Comparison of ENCODE assay signal across 8 mouse cellular contexts in the genomic region with DNA sequence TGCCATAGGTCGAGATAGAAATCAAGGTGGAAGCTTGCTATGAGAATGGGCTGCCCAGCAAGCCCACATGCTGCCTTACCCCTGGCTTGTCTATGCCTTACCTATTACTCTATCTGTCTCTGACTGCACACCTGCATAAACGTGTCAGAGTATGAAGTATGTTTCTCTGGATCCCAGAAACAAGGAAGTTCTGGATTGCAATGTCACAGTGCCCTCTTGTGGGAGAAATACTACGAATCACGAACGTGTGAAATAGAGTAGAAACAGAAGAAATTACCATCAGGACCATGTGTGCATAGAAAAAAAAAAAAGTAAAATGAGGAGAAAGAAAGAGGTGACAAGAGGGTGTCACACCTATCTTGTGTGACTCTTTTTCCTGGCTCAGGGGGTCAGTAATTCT.
DNase-seq lines count a peak whose midpoint lies in the region; ATAC-seq and TF ChIP-seq lines count a peak whose summit lies in the region.

No protein-coding gene starts in this region.

- TF ChIP-seq CTCF in midbrain, postnatal 0 days (IDR thresholded peaks at IDR 0.05): peak; percentile 89
- peak; percentile 79 for TF ChIP-seq CTCF in stomach, postnatal 0 days (IDR thresholded peaks at IDR 0.05; ENCODE audit: low read depth)

- no peaks in the 10 kb centered on the region for H3K4me1 ChIP-seq in midbrain, postnatal 0 days (ENCODE audit: insufficient read depth, low read length)
- H3K4me1 ChIP-seq in midbrain, embryonic 10.5 days: no peaks in the 10 kb centered on the region
- no peaks in the 10 kb centered on the region for H3K4me1 ChIP-seq in stomach, postnatal 0 days (replicated peaks; ENCODE audit: control insufficient read depth, insufficient read depth)
- no peaks in the 10 kb centered on the region for H3K4me1 ChIP-seq in midbrain, embryonic 16.5 days (ENCODE audit: control insufficient read depth, insufficient read depth, low read length)

- intact Hi-C loops in heart, postnatal 25 days (cut with DNase I): no loop called here

- peak; percentile 10 to 48 for DNase-seq in heart, adult 18-20 months
- no peak for DNase-seq in heart, postnatal 25 days (ENCODE audit: low spot score)
- peak; percentile 78 for DNase-seq in midbrain, postnatal 0 days (ENCODE audit: low spot score)
- no peak for DNase-seq in midbrain, embryonic 10.5 days (ENCODE audit: low spot score)
- peak; percentile 50 for DNase-seq in c-Kit-positive CD71-negative TER-119-negative erythroid progenitor cells, embryonic 14.5 days (ENCODE audit: low read depth)
- DNase-seq in layer of hippocampus, adult 9-11 months: peak; percentile 14
- no peak for DNase-seq in stomach, postnatal 0 days (ENCODE audit: low spot score)

- H3K27ac ChIP-seq in midbrain, postnatal 0 days (ENCODE audit: low read depth, low read length): no peak overlapping the region
- H3K27ac ChIP-seq in midbrain, embryonic 10.5 days (replicated peaks): no peak overlapping the region
- H3K27ac ChIP-seq in stomach, postnatal 0 days (replicated peaks): no peak overlapping the region
- no peak overlapping the region for H3K27ac ChIP-seq in midbrain, embryonic 16.5 days (ENCODE audit: low read length)

- H3K9me3 ChIP-seq in midbrain, postnatal 0 days (ENCODE audit: low read length): no peaks in the 10 kb centered on the region
- H3K9me3 ChIP-seq in midbrain, embryonic 10.5 days (replicated peaks): no peaks in the 10 kb centered on the region
- no peaks in the 10 kb centered on the region for H3K9me3 ChIP-seq in stomach, postnatal 0 days (ENCODE audit: control insufficient read depth, low read length)
- H3K9me3 ChIP-seq in midbrain, embryonic 16.5 days (replicated peaks; ENCODE audit: control insufficient read depth, low read length, poor library complexity, severe bottlenecking): no peaks in the 10 kb centered on the region

- no peak overlapping the region for H3K4me3 ChIP-seq in midbrain, postnatal 0 days (ENCODE audit: low read depth, low read length)
- H3K4me3 ChIP-seq in midbrain, embryonic 10.5 days: no peak overlapping the region
- no peak overlapping the region for H3K4me3 ChIP-seq in stomach, postnatal 0 days (ENCODE audit: low read depth, low read length)
- no peak overlapping the region for H3K4me3 ChIP-seq in midbrain, embryonic 16.5 days (ENCODE audit: low read depth, low read length)

- H3K9ac ChIP-seq in midbrain, postnatal 0 days (replicated peaks; ENCODE audit: low read length, poor library complexity, severe bottlenecking): no peak overlapping the region
- H3K9ac ChIP-seq in stomach, postnatal 0 days (ENCODE audit: low read length): no peak overlapping the region
- no peak overlapping the region for H3K9ac ChIP-seq in midbrain, embryonic 16.5 days (ENCODE audit: low read depth, low read length)

- TF ChIP-seq EP300 in stomach, postnatal 0 days (optimal IDR thresholded peaks at IDR 0.05): no peak

- ATAC-seq in midbrain, postnatal 0 days (ENCODE audit: low FRiP score): no peak
- no peak for ATAC-seq in stomach, postnatal 0 days (ENCODE audit: low FRiP score, low TSS enrichment)
- ATAC-seq in midbrain, embryonic 16.5 days: no peak

- H3K36me3 ChIP-seq in midbrain, postnatal 0 days (ENCODE audit: insufficient read depth, low read length): no peaks in the 10 kb centered on the region
- no peaks in the 10 kb centered on the region for H3K36me3 ChIP-seq in midbrain, embryonic 10.5 days
- no peaks in the 10 kb centered on the region for H3K36me3 ChIP-seq in stomach, postnatal 0 days (ENCODE audit: control insufficient read depth, insufficient read depth, low read length)
- H3K36me3 ChIP-seq in midbrain, embryonic 16.5 days (ENCODE audit: control insufficient read depth, insufficient read depth, low read length): no peaks in the 10 kb centered on the region

- 23% methylated on average over 5 of the region's 5 CpGs for WGBS in midbrain, postnatal 0 days
- WGBS in midbrain, embryonic 10.5 days: 28% methylated on average over 5 of the region's 5 CpGs
- 17% methylated on average over 5 of the region's 5 CpGs for WGBS in stomach, postnatal 0 days
- 22% methylated on average over 5 of the region's 5 CpGs for WGBS in midbrain, embryonic 16.5 days

- H3K4me2 ChIP-seq in midbrain, postnatal 0 days (ENCODE audit: low read depth, low read length, poor library complexity, severe bottlenecking): no peak overlapping the region
- H3K4me2 ChIP-seq in stomach, postnatal 0 days (replicated peaks; ENCODE audit: low read depth): no peak overlapping the region
- no peak overlapping the region for H3K4me2 ChIP-seq in midbrain, embryonic 16.5 days (ENCODE audit: low read length)

- H3K27me3 ChIP-seq in midbrain, postnatal 0 days (ENCODE audit: insufficient read depth, low read length): no peaks in the 10 kb centered on the region
- H3K27me3 ChIP-seq in midbrain, embryonic 10.5 days (ENCODE audit: low read depth, poor library complexity, severe bottlenecking): no peaks in the 10 kb centered on the region
- H3K27me3 ChIP-seq in stomach, postnatal 0 days (ENCODE audit: control insufficient read depth, insufficient read depth, low read length): no peaks in the 10 kb centered on the region
- H3K27me3 ChIP-seq in midbrain, embryonic 16.5 days (ENCODE audit: control insufficient read depth, insufficient read depth, low read depth, low read length): no peaks in the 10 kb centered on the region

Comparison
In these comparisons a context has a peak if more than half of its experiments do, and no peak if none do; other contexts are left out.
1. DNase-seq: peak in heart, adult 18-20 months (2 of 2), midbrain, postnatal 0 days (single experiment), c-Kit-positive CD71-negative TER-119-negative erythroid progenitor cells, embryonic 14.5 days (single experiment) and layer of hippocampus, adult 9-11 months (single experiment); none in heart, postnatal 25 days (single experiment), midbrain, embryonic 10.5 days (single experiment) and stomach, postnatal 0 days (single experiment).